Mouse (Mus musculus): Measurements from ENCODE around the gene Ldlrad3. TPM values are rescaled to one million over a fixed set of nuclear protein-coding genes. Genes with fewer than 3 reads are reported as not detected.

Ldlrad3 gene
- polyA plus RNA-seq, 1 experiment from 2014 or later = 30.0 TPM

DNA sequence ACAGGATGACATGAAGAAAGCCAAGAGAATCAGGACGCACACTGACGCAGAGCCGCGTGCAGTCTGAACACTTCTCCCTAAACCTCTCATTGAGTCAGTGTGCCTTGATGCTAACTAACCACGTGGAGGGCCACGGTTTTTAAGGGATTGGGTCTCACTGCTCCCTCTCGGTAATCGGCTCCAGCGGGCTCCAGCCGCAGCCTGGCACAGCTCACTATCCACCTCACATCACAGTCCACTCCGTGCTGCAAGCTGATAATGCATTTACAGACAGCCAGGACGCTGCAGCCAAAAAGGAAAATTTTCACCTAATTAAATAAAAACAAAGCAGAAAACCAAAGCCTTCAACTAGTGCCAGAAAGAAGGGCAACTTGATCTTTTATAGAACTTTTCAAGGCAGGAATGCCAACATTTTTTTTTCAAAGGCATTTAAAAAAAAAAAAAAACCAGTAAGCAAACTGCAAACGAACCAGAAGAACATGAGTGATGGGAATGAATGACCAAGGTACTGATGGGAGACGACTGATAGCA lies 57.6 kb downstream of the Ldlrad3 start:
- Histone ChIP-seq H3K4me2 (ENCODE audit: low read depth, low read length) (no peak overlapping the region), H3K9ac (replicated peaks; ENCODE audit: low read depth, low read length) (no peak overlapping the region), H3K4me1 (ENCODE audit: control insufficient read depth, insufficient read depth, low read length) (peaks cover 14% of the 10 kb centered on the region), H3K4me3 (ENCODE audit: low read depth, low read length) (no peak overlapping the region), H3K9me3 (ENCODE audit: control insufficient read depth, low read length) (no peaks in the 10 kb centered on the region), H3K27me3 (ENCODE audit: control insufficient read depth, insufficient read depth, low read length) (no peaks in the 10 kb centered on the region), H3K36me3 (ENCODE audit: control insufficient read depth, insufficient read depth, low read length) (no peaks in the 10 kb centered on the region), H3K27ac (ENCODE audit: low read depth, low read length) (no peak overlapping the region)
- 60% methylated on average over 14 of the region's 14 CpGs for WGBS
- ATAC-seq (ENCODE audit: low read depth) = no peak

DNA sequence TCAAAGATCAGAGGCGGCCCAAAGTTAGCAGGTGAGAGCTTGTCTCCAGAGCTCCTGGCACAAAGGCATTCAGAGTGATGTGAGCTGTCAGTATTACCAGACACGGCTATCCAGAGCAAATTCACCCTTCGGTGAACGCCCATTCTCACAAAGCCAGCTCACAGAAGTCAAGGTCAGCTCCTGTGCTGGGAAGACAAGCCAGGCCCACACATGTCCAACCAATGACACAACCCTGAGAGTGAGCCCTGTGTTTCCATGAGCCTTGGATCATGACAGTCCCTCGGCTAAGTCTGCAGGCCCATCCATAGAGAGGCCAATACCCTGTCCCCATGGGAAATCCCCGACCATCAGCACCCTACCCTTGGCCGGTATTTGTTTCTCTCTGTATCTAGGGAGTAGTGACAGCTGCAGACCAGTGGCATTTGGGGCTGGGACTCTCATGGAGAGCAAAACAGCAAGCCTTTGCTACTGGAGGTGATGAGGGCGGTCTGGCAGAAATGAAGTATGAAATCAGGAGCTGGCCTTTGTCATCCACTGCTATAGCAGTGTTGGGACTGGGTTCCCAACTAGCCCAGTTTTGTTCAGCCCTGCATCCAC lies 58.3 kb downstream of the Ldlrad3 start:
- no peaks in the 10 kb centered on the region for H3K9me3 ChIP-seq (ENCODE audit: control insufficient read depth, low read length)
- no peak overlapping the region for H3K9ac ChIP-seq (replicated peaks; ENCODE audit: low read depth, low read length)
- peaks cover 10% of the 10 kb centered on the region for H3K4me1 ChIP-seq (ENCODE audit: control insufficient read depth, insufficient read depth, low read length)
- no peak overlapping the region for H3K27ac ChIP-seq (ENCODE audit: low read depth, low read length)
- H3K27me3 ChIP-seq (ENCODE audit: control insufficient read depth, insufficient read depth, low read length) = no peaks in the 10 kb centered on the region
- WGBS = 78% methylated on average over 8 of the region's 8 CpGs
- H3K4me2 ChIP-seq (ENCODE audit: low read depth, low read length) = no peak overlapping the region
- no peak for ATAC-seq (ENCODE audit: low read depth)
- H3K4me3 ChIP-seq (ENCODE audit: low read depth, low read length) = no peak overlapping the region
- H3K36me3 ChIP-seq (ENCODE audit: control insufficient read depth, insufficient read depth, low read length) = no peaks in the 10 kb centered on the region

DNA sequence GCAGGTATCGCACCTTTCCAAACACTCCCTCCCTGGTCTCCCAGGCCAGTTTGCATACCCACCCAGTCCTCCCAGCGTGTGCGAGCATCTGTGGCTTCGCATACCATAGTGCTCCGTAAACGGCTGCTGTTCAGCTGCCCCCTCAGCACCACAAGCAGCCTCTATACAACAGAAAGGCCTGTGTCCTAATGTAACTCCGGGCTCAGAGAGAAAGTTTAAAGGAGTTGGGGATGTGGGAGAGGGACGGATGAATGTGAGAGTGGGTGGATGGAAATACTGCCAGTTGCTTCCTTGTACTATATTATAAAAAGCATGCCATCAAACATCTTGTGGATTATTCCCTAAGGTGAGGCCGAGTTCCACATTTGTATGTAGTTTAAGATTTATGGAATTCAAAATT lies 59.0 kb downstream of the Ldlrad3 start:
- Histone ChIP-seq H3K27me3 (ENCODE audit: control insufficient read depth, insufficient read depth, low read length) (no peaks in the 10 kb centered on the region), H3K4me2 (ENCODE audit: low read depth, low read length) (no peak overlapping the region), H3K9me3 (ENCODE audit: control insufficient read depth, low read length) (no peaks in the 10 kb centered on the region), H3K27ac (ENCODE audit: low read depth, low read length) (no peak overlapping the region), H3K4me3 (ENCODE audit: low read depth, low read length) (no peak overlapping the region), H3K36me3 (ENCODE audit: control insufficient read depth, insufficient read depth, low read length) (no peaks in the 10 kb centered on the region), H3K4me1 (ENCODE audit: control insufficient read depth, insufficient read depth, low read length) (peaks cover 10% of the 10 kb centered on the region), H3K9ac (replicated peaks; ENCODE audit: low read depth, low read length) (no peak overlapping the region)
- 77% methylated on average over 9 of the region's 9 CpGs for WGBS
- no peak for ATAC-seq (ENCODE audit: low read depth)

DNA sequence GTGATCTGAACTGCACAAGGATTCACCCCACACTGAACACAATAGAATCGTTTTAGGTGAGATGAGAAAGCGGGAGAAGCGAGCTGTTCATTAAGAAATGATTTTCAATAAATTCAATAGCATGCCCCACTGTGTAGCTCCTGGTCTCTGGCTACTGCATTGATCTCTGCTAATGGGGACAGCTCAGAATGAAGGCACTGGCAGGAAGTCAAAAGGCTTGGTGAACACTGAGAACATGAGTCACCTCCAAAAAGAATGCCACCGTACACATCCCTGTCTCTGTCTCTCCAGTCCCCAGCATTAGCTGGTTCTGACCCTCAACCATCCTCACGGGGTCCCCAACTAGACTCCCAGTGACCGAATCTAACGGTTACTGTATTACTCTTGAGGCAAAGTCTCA lies 60.1 kb downstream of the Ldlrad3 start:
- Histone ChIP-seq H3K27ac (ENCODE audit: low read depth, low read length) (no peak overlapping the region), H3K4me3 (ENCODE audit: low read depth, low read length) (no peak overlapping the region), H3K4me2 (ENCODE audit: low read depth, low read length) (no peak overlapping the region), H3K4me1 (ENCODE audit: control insufficient read depth, insufficient read depth, low read length) (peaks cover 21% of the 10 kb centered on the region), H3K36me3 (ENCODE audit: control insufficient read depth, insufficient read depth, low read length) (no peaks in the 10 kb centered on the region), H3K9ac (replicated peaks; ENCODE audit: low read depth, low read length) (no peak overlapping the region), H3K27me3 (ENCODE audit: control insufficient read depth, insufficient read depth, low read length) (no peaks in the 10 kb centered on the region), H3K9me3 (ENCODE audit: control insufficient read depth, low read length) (no peaks in the 10 kb centered on the region)
- ATAC-seq (ENCODE audit: low read depth) = no peak
- WGBS = 89% methylated on average over 7 of the region's 7 CpGs

DNA sequence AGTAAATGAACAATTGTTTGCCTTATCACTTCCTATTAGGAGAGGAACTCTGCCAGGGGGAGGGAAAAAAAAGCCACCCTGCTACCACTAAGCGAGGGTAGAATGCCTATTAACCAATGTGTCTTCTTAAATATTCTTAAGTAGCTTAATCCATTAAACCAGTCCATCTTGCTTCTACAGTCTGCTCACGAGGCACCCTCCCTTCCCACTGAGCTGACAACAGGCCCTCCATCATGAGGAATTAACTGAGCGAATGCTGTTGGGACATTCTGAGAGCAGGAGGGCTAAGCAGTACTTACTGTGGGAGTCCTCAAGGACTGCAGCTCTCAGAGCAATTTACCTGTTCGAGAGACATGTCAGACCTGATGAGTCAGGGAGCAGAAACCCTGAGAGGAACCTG lies 61.1 kb downstream of the Ldlrad3 start:
- H3K4me2 ChIP-seq (ENCODE audit: low read depth, low read length) = no peak overlapping the region
- no peaks in the 10 kb centered on the region for H3K9me3 ChIP-seq (ENCODE audit: control insufficient read depth, low read length)
- H3K9ac ChIP-seq (replicated peaks; ENCODE audit: low read depth, low read length) = no peak overlapping the region
- no peak overlapping the region for H3K27ac ChIP-seq (ENCODE audit: low read depth, low read length)
- ATAC-seq (ENCODE audit: low read depth) = no peak
- 71% methylated on average over 4 of the region's 4 CpGs for WGBS
- no peak overlapping the region for H3K4me3 ChIP-seq (ENCODE audit: low read depth, low read length)
- peaks cover 18% of the 10 kb centered on the region for H3K4me1 ChIP-seq (ENCODE audit: control insufficient read depth, insufficient read depth, low read length)
- H3K36me3 ChIP-seq (ENCODE audit: control insufficient read depth, insufficient read depth, low read length) = no peaks in the 10 kb centered on the region
- H3K27me3 ChIP-seq (ENCODE audit: control insufficient read depth, insufficient read depth, low read length) = no peaks in the 10 kb centered on the region

DNA sequence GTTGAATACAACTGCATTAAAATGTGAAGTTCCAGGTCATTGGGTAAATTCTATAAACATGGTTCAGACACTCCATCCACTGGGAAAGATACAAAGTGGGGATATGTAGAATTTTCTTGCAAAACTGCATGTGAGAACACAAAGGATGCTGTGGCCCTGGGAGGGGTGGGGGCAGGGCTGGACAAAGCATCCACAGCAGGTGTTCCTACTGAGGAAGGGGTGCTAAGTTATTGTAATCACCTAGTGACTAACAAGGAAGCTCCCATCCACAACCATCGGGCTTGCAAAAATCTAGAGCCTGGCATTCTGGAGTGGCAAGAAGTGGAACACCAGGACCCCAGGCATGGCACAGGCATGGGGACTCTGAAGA lies 64.1 kb downstream of the Ldlrad3 start:
- WGBS = 50% methylated on average over 1 of the region's 1 CpGs
- Histone ChIP-seq H3K4me3 (ENCODE audit: low read depth, low read length) (no peak overlapping the region), H3K9ac (replicated peaks; ENCODE audit: low read depth, low read length) (no peak overlapping the region), H3K36me3 (ENCODE audit: control insufficient read depth, insufficient read depth, low read length) (no peaks in the 10 kb centered on the region), H3K27ac (ENCODE audit: low read depth, low read length) (no peak overlapping the region), H3K9me3 (ENCODE audit: control insufficient read depth, low read length) (no peaks in the 10 kb centered on the region), H3K4me1 (ENCODE audit: control insufficient read depth, insufficient read depth, low read length) (peaks cover 32% of the 10 kb centered on the region), H3K27me3 (ENCODE audit: control insufficient read depth, insufficient read depth, low read length) (no peaks in the 10 kb centered on the region), H3K4me2 (ENCODE audit: low read depth, low read length) (no peak overlapping the region)
- ATAC-seq (ENCODE audit: low read depth) = no peak

DNA sequence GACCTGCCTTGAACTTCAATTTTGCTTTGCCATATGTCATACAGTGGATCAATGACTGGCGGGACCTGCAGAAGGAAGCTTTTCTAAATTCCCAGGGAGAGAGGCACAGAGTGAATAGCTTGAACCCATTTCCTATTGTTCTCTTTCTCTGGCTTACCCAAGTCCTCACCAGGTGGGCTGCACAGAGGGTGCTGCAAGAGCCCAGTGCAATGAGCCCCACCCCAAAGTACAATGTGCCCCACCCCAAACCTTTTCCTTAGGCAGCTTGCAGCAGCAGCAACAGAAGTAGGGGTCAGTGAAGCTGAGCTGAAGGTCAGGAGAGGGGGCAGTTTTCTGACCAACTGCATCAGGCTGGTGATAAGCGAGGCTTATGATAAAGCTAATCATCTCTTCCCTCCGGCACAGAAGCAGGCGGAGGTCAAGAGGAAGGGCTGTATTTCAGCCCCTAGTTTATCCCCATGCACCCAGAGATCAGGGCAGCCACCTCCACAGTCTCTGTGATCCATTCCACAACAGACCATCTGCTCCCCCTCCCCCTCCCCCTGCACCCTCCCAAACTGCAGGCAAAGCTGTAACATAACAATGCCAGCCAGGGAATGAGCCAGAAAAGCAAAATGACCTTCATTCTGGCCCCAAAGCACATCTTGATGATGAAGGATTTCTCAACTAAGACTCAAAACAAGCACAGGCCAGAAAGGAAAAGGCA lies 64.6 kb downstream of the Ldlrad3 start:
- no peak overlapping the region for H3K9ac ChIP-seq (replicated peaks; ENCODE audit: low read depth, low read length)
- no peaks in the 10 kb centered on the region for H3K9me3 ChIP-seq (ENCODE audit: control insufficient read depth, low read length)
- no peaks in the 10 kb centered on the region for H3K27me3 ChIP-seq (ENCODE audit: control insufficient read depth, insufficient read depth, low read length)
- no peak overlapping the region for H3K4me3 ChIP-seq (ENCODE audit: low read depth, low read length)
- H3K4me2 ChIP-seq (ENCODE audit: low read depth, low read length) = no peak overlapping the region
- no peak overlapping the region for H3K27ac ChIP-seq (ENCODE audit: low read depth, low read length)
- no peaks in the 10 kb centered on the region for H3K36me3 ChIP-seq (ENCODE audit: control insufficient read depth, insufficient read depth, low read length)
- no peak for ATAC-seq (ENCODE audit: low read depth)
- H3K4me1 ChIP-seq (ENCODE audit: control insufficient read depth, insufficient read depth, low read length) = peaks cover 34% of the 10 kb centered on the region
- WGBS = 39% methylated on average over 4 of the region's 4 CpGs

DNA sequence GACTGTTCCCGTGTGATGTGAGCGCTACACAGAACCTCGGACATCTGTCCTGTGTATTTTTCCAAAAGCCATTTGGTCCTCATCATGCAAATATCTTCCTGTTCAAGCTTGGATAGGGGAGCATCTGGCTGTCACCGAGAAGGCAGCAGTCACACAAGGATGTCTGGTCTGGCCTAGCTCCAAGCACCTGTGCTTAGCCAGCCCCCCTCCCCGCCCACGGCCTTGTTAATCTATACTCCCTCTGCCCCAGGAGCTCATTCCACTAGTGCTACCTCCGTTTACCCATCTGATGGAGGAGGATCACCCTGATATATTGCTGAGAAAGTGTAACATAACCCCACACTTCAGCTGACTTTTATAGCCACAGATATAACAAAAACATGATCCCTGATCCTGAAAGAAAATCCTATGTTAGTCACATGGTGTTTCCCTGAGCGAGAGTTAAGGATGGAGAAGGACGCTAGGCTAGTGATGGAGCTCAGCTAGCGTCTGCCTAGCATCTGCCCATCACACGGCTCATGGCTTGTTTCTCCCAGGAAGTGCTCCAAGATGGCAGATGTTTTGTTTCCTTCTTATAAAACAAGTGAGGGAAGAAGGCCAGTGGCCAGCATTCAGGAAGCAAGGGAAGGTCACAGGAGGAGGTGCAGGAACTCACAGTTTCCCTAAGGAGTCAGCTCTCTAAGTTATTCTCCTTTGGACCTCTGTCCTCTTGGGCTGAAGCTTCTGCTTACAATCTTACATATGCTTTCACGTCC lies 66.3 kb downstream of the Ldlrad3 start:
- peaks cover 34% of the 10 kb centered on the region for H3K4me1 ChIP-seq (ENCODE audit: control insufficient read depth, insufficient read depth, low read length)
- ATAC-seq (ENCODE audit: low read depth) = no peak
- WGBS = 57% methylated on average over 12 of the region's 12 CpGs

DNA sequence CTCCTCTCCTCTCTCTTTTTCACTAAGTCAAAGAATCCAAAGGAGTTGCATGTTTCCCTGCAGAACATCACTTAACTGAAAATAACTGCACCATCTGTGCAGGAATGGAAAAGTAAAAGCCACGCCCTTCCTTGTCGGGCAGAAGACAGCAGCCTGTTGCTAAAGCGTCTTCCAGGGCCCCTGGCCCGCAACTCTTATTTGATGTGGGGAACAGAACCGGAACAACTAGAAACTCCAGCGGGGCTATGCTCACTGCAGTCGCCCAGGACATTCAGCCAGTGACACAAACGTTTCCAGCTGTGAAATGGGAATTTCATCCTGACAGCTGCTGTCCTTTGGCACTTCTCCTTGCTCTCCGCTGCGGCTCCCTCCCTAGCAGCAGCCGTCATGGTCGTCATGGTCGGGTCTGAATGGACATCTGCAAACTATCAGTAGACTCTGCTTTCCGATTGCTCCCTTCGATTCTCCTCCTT lies 67.2 kb downstream of the Ldlrad3 start:
- H3K4me2 ChIP-seq (ENCODE audit: low read depth, low read length) = no peak overlapping the region
- no peaks in the 10 kb centered on the region for H3K36me3 ChIP-seq (ENCODE audit: control insufficient read depth, insufficient read depth, low read length)
- no peak for ATAC-seq (ENCODE audit: low read depth)
- no peaks in the 10 kb centered on the region for H3K9me3 ChIP-seq (ENCODE audit: control insufficient read depth, low read length)
- H3K4me3 ChIP-seq (ENCODE audit: low read depth, low read length) = no peak overlapping the region
- 42% methylated on average over 15 of the region's 15 CpGs for WGBS
- peak overlapping the region; percentile 6 for H3K27ac ChIP-seq (ENCODE audit: low read depth, low read length)
- H3K9ac ChIP-seq (replicated peaks; ENCODE audit: low read depth, low read length) = no peak overlapping the region
- peaks cover 34% of the 10 kb centered on the region for H3K4me1 ChIP-seq (ENCODE audit: control insufficient read depth, insufficient read depth, low read length)
- H3K27me3 ChIP-seq (ENCODE audit: control insufficient read depth, insufficient read depth, low read length) = no peaks in the 10 kb centered on the region

More for the DNA sequence above, 66.3 kb downstream of the Ldlrad3 start:
- Histone ChIP-seq H3K36me3 (ENCODE audit: control insufficient read depth, insufficient read depth, low read length) (no peaks in the 10 kb centered on the region), H3K4me2 (ENCODE audit: low read depth, low read length) (no peak overlapping the region), H3K4me3 (ENCODE audit: low read depth, low read length) (no peak overlapping the region), H3K9ac (replicated peaks; ENCODE audit: low read depth, low read length) (no peak overlapping the region), H3K27ac (ENCODE audit: low read depth, low read length) (peak overlapping the region; percentile 6), H3K9me3 (ENCODE audit: control insufficient read depth, low read length) (no peaks in the 10 kb centered on the region), H3K27me3 (ENCODE audit: control insufficient read depth, insufficient read depth, low read length) (no peaks in the 10 kb centered on the region)

All from neural tube, embryonic 14.5 days (tissue).